Mouse (Mus musculus): ENCODE data around the gene Olfr74.
"Not testable (repeated sequence)": the region's sequence is repeated elsewhere in the genome, so short reads cannot be mapped to it uniquely, and the experiment has no call there.

Gene Olfr74

GRCm38 (mm10) chr2:87974563-87974962 lies at the start of gene Olfr74:
TSS of gene Olfr74 (minus strand) at chr2:87974663.
- DNase-seq (ENCODE audit: low read depth, low spot score), result no peak

GRCm38 (mm10) chr2:88022474-88022873 lies 48.0 kb upstream of the Olfr74 start, which contains the start of gene Olfr1161:
TSS of gene Olfr1161 (plus strand) at chr2:88022774.
- DNase-seq (ENCODE audit: low read depth, low spot score), result not testable (repeated sequence)

GRCm38 (mm10) chr2:88007515-88008318 lies 33.3 kb upstream of the Olfr74 start, which contains the start of gene Olfr1160:
TSS of gene Olfr1160 (minus strand) at chr2:88008268.
- no peak for DNase-seq (ENCODE audit: low read depth, low spot score)

DNA sequence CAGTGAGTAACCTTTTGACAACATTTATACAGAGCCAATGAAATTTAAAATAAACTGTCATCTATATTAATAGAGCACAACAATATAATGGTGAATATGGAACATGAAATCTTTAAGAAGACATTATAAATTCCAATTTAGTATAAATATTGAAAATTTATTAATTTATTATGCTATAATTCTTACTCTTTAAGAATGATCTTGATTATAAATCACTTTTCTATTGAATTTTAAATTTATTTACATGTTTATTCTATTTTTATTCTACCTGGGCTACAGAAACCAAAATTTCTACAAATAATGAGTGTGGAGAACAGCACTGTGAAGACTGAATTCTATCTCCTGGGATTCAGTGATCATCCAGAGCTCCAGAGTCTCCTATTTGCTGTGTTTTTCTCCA lies 15.3 kb upstream of the Olfr74 start, which contains the start of gene Olfr1158:
Olfr1158 (plus strand) TSS at position 301 of the 400 bp plus-strand sequence.
- DNase-seq (ENCODE audit: low read depth, low spot score), result no peak

- no peak for DNase-seq (ENCODE audit: low read depth, low spot score)
Measured at GRCm38 (mm10) chr2:87968199-87968598, 6.3 kb downstream of the Olfr74 start, which contains the start of gene Olfr1157. TSS of gene Olfr1157 (minus strand) at chr2:87968299.

DNA sequence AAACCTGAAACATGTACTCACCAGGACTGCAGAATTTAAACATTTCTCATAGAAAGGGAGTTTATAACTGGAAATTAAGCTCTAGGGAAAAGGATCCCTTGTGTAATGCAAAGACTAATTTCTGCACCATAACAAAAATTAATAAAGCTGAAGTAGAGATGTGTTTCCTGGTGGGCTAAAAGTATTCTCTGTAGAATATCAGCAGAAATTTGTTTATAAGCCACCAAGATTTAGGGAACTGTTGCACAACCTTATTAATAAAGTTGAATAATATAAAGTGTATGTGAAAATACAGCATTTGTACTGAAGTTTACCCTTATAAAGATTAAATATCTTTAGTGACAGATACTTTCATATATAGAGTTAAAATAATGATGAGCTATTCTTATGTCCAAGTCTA lies 21.5 kb downstream of the Olfr74 start, which contains the start of gene Olfr1156:
Olfr1156 (minus strand) TSS at position 101 of the 400 bp plus-strand sequence.
- DNase-seq (ENCODE audit: low read depth, low spot score), result no peak

- no peak for DNase-seq (ENCODE audit: low read depth, low spot score)
Measured at GRCm38 (mm10) chr2:87945037-87945436, 29.4 kb downstream of the Olfr74 start, which contains the start of gene Olfr1155. TSS of gene Olfr1155 (minus strand) at chr2:87945137.
